Mouse (Mus musculus) left cerebral cortex, postnatal 4 days (tissue): Measurements from ENCODE around the gene Dlat. TPM values are rescaled to one million over a fixed set of nuclear protein-coding genes. Genes with fewer than 3 reads are reported as not detected.

ENCODE experiments used
- DNase-seq: peaks from one replicate; pipeline ENCODE4 v3.0.0-alpha.2; 2022
- intact Hi-C: fragments of 180-260 bp; cut with DNase I; formaldehyde crosslinking; loops from one replicate; pipeline ENCODE4 v1.15.1; 2025
- total RNA-seq, 2 experiments: library from RNA; stranded (reverse); gene quantifications; 2 replicates each; pipeline ENCODE4 v1.2.3; 2021

The Dlat gene
- total RNA-seq, 2 experiments from 2014 or later, result 73.7 to 79.4 TPM

DNA sequence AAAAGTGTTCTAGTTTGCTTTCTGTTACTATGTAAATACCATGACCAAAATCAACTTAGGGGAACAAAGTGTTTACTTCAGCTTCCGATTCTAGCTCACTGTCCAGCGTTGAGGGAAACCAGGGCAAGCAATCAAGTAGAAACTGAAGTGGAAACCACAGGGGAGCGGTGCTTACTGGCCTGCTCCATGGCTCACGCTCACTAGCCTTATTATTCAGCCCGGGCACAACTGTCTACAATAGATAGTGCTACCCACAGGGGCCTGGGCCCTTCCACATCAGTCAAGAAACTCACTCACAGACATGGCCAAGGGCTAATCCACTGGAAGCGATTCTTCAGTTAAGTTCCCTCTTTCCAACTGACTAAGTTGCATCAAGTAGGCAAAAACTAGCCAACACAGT lies 58.0 kb downstream of the Dlat start:
- no peak for DNase-seq
- intact Hi-C loops, result no loop called here

DNA sequence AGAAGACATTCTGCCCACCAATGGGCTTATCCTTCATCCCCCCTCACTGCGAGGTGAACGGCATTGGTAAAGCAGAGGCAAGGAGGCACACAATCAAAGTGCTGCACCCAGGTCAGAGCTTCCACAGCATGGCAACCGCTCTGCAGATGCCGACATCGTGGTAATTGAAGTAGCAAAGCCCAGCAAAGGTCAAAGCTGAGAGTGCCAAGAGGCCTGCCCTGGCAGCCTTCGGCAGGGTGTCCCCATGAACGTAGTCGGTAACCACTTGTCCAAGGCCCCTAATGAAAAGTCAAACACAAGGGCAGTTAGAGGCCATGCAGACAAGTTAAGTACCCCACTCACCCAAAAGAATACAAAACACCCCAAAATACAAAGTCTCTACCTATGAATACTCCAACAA lies 62.6 kb downstream of the Dlat start:
- intact Hi-C loops, result no loop called here
- no peak for DNase-seq

DNA sequence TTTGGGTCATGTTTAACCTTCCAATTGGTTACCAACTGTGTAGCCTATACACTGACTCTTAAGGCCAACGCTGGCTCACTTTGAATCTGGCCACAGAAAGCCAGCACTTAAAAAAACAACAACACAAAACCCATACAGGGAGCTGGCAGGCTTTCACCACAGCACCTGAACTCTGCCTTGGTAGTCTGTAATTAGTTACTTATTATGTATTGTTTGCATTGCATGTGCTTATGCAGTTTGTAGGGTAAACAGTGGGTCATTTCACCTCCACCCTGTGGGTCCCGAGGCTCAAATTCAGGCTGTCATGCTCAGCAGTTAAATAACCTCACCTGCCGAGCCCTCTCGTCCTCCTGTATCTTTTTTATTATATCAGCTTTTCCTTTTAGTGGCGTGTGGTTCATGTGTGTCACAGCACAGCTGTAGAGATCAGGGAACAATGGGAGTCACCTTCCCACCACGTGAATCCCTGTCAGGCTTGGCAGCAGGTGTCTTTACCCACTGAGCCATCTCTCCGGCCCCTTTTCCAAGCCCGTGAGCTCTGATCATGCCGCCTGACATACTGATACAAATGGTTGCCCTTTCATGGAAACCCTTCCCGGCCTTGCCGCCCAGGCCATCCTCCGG lies 64.7 kb downstream of the Dlat start:
- DNase-seq, result no peak
- intact Hi-C loops, result no loop called here

DNA sequence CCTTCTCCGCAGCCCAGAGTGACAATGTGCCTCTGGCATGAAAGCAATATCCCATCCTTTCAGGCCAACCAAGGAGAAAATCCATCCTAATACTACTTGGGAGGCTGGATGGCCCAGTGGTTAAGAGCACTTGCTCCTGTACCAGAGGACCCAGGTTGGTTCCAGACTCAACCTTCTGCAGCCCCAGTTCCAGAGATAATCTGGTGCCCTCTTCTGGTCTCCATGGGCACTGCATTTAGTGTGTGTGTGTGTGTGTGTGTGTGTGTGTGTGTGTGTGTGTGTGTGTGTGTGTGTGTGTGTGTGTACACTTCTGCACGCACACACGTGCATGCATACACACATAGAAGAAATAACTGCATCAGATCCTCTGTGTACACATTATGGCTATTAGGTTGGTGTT lies 66.0 kb downstream of the Dlat start:
- intact Hi-C loops, result no loop called here
- peak; percentile 27 for DNase-seq

DNA sequence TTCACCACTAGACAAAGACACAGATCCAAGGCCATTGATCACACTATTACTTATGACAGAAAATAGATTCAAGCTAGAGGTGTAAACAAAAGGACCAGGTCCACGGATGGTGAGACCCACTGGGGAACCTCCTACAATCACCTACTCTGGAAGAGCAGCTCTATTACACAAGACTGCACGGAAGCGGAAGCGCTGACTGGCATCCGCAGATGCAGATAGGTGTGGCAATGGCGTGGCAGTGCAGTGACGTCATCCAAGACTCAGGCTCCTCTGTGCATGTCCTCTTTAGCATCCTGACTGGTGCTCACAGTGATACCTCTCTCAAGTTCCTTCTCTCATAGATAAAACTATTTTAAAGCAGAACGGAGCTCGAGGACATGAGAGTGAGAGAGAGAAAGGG lies 66.6 kb downstream of the Dlat start:
- intact Hi-C loops, result no loop called here

DNA sequence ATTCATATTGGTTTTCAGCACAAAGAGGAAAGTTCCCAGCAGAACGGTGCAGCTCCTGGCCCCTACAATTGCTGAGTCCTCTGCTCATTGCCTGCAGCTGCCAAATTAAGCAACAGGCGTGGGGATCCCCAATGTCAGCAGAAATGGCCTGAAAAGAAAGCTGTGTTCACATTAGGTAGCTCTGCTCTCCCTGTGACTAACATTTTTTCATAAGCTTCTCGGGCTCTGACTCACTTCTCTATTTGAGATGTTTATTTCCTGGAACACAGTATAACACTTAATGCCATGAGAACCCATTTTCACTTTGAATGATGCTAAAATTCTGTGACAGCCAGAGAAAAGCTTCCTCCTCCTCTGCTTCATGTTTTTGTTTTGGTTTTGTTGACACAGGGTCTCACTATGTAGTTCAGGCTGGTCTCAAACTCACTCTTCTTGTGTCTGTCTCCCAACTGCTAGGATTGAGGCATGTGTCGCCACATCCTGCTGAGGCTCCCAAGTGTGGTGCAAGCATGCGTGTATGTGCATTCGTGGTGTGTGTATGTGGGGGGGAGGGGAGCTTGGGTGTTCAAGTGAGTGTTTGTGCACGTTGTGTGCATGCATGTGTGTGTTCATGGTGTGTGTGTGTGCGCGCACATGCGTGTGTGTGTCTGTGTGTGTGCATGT lies 68.6 kb downstream of the Dlat start:
- intact Hi-C loops, result no loop called here
- DNase-seq, result no peak

More for the DNA sequence above, 66.6 kb downstream of the Dlat start:
- no peak for DNase-seq

DNA sequence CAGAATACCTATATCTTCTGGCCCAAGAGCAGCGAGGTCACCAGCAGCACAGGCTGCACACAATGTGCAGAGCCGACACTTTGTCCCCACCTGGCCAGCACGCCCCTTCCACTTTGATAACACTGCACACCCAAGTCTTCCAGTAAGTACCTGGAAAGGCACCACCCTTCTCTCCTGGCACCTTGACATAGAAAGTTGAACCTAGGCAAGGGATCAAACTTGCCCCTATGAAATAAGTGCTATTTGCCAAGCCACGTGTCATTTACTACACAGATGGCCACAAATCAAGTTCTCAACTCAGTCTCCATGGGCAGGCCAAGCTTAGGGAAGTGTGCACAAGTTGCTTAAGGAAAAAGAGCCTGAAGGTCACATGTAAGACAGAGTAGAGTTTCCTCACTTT lies 72.6 kb downstream of the Dlat start:
- no peak for DNase-seq
- intact Hi-C loops, result no loop called here

DNA sequence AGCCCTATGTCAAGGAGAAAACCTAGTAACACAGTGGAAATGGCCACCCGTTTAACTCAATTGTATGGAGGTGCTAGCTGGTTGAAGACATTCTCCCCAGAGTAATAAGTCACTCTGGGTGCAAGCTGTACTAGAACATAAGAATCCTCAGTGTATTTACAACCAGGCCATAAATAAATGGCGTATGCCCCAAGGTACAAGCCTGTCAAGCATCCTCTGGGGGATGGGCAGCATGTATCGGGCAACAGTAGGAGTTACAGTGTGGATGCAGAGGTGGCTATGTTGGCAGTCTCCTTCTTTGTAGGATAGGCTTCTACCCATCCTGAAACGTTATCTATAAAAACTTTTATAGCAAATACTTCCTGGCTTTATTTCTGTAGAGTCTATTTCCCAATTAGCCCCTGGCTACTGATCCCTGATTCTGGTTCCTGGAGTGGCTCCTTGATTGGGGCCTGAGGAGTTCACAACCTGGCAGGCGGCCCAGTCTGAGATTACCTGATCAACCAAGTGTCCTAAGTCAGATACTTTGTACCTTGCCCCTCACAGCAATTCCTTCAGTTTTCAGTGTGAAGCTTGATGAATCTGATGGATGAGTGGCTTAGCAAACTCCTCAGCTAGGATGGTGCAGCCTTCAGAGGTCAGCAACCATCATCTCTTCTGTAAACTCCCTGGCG lies 74.3 kb downstream of the Dlat start:
- DNase-seq, result no peak
- intact Hi-C loops, result no loop called here

Other genes with a start within 250 kb of the Dlat start
- not detected for gene Plet1, start 165.3 kb downstream of the Dlat start, total RNA-seq
- gene Pts, start 131.1 kb downstream of the Dlat start, total RNA-seq, result 10 to 100 TPM; 40.7 to 42.0 TPM
- 10 to 100 TPM; 16.3 to 17.0 TPM for gene Il18, start 105.0 kb downstream of the Dlat start, total RNA-seq
- gene Bco2, start 104.6 kb downstream of the Dlat start, total RNA-seq, result under 1 TPM; 0.70 to 0.93 TPM
- gene Tex12, start 98.5 kb downstream of the Dlat start, total RNA-seq, result not detected
- 100 to 1,000 TPM; 110 to 120 TPM for gene Sdhd, start 56.0 kb downstream of the Dlat start, total RNA-seq
- gene Timm8b, start 55.9 kb downstream of the Dlat start, total RNA-seq, result 100 to 1,000 TPM; 157 to 174 TPM
- 1 to 10 TPM; 2.1 to 2.5 TPM for gene Pih1d2, start 42.5 kb downstream of the Dlat start, total RNA-seq
- gene Nkapd1, start 42.3 kb downstream of the Dlat start, total RNA-seq, result 10 to 100 TPM; 30.6 to 31.1 TPM
- gene Dixdc1, start 79.7 kb upstream of the Dlat start, total RNA-seq, result 10 to 100 TPM; 65.3 to 66.0 TPM
- gene 2310030G06Rik, start 86.8 kb upstream of the Dlat start, total RNA-seq, result 1 to 10 TPM; 1.8 to 2.0 TPM
- 10 to 100 TPM; 39.1 to 40.9 TPM for gene Cryab, start 91.5 kb upstream of the Dlat start, total RNA-seq
- gene Hspb2, start 92.6 kb upstream of the Dlat start, total RNA-seq, result 1 to 10 TPM; 1.0 to 1.3 TPM
- 1 to 10 TPM; 5.9 to 8.3 TPM for gene Fdxacb1, start 108.5 kb upstream of the Dlat start, total RNA-seq
- 10 to 100 TPM; 52.7 to 53.8 TPM for gene Alg9, start 115.2 kb upstream of the Dlat start, total RNA-seq
- 10 to 100 TPM; 16.6 to 18.6 TPM for gene 1110032A03Rik, start 115.7 kb upstream of the Dlat start, total RNA-seq
- gene Ppp2r1b, start 185.5 kb upstream of the Dlat start, total RNA-seq, result 10 to 100 TPM; 29.9 to 33.2 TPM